Mouse (Mus musculus) brain, embryonic 14.5 days (tissue): ENCODE results near the gene Hmg20a.

ENCODE experiments used
- CTCF ChIP-seq: fragments of 200-500 bp; IDR thresholded peaks from 2 replicates; pipeline ENCODE4 v1.5.1; 2012; ENCODE audit warnings: inconsistent platforms, mild to moderate bottlenecking, moderate library complexity, borderline replicate concordance; ENCODE audit not compliant: insufficient read depth, insufficient read length; ENCODE audit errors: extremely low read depth
- POLR2A ChIP-seq: fragments of 200-500 bp; IDR thresholded peaks from 2 replicates; pipeline ENCODE4 v1.6.1; 2012; ENCODE audit warnings: mild to moderate bottlenecking, inconsistent platforms, borderline replicate concordance; ENCODE audit not compliant: poor library complexity, insufficient read depth, insufficient read length, severe bottlenecking; ENCODE audit errors: extremely low read depth

GRCm38 (mm10) chr9:56507682-56508061, 89.3 kb downstream of the Hmg20a start:
- TF ChIP-seq CTCF (no peak), POLR2A (no peak)
